Mouse (Mus musculus) adrenal gland (tissue): ENCODE results near the gene Igfbp2.

ENCODE experiments used
- intact Hi-C: fragments of 180-260 bp; cut with DNase I; formaldehyde crosslinking; loops from one replicate; pipeline ENCODE4 v1.15.1; 2025
- long read RNA-seq, 2 experiments: library from polyadenylated mRNA; unstranded; transcript quantifications; one replicate each; pipeline ENCODE4 v2.0.0; 2020; ENCODE audit warnings: borderline replicate concordance in 1 of 2; ENCODE audit not compliant: insufficient replicate concordance in 1 of 2

The Igfbp2 gene
- long read RNA-seq, experiment 1, partial matches to known transcripts: 0 of 2 reads
- long read RNA-seq, experiment 1, other reads (novel, unspliced or antisense): 0 of 2 reads
- long read RNA-seq, experiment 2, partial matches to known transcripts: 0 of 1 reads
- long read RNA-seq, experiment 2, other reads (novel, unspliced or antisense): 0 of 1 reads

GRCm38 (mm10) chr1:72823751-72824706, at the start of gene Igfbp2:
Igfbp2 (plus strand) TSS chr1:72824503.
- intact Hi-C loops: no loop called here

GRCm38 (mm10) chr1:72778789-72779188, 45.5 kb upstream of the Igfbp2 start:
- intact Hi-C loops: no loop called here

- intact Hi-C loops: no loop called here
Observed at GRCm38 (mm10) chr1:72780720-72781119, 43.6 kb upstream of the Igfbp2 start.

- intact Hi-C loops: no loop called here
Observed at GRCm38 (mm10) chr1:72783341-72783740, 41.0 kb upstream of the Igfbp2 start.

GRCm38 (mm10) chr1:72784018-72784417, 40.3 kb upstream of the Igfbp2 start:
- intact Hi-C loops: no loop called here

GRCm38 (mm10) chr1:72790670-72791069, 33.6 kb upstream of the Igfbp2 start:
- intact Hi-C loops: no loop called here

GRCm38 (mm10) chr1:72791743-72792142, 32.6 kb upstream of the Igfbp2 start:
- intact Hi-C loops: no loop called here

GRCm38 (mm10) chr1:72792262-72792661, 32.0 kb upstream of the Igfbp2 start:
- intact Hi-C loops: no loop called here

GRCm38 (mm10) chr1:72793230-72793629, 31.1 kb upstream of the Igfbp2 start:
- intact Hi-C loops: no loop called here

- intact Hi-C loops: no loop called here
Observed at GRCm38 (mm10) chr1:72796128-72796527, 28.2 kb upstream of the Igfbp2 start.

- intact Hi-C loops: no loop called here
Observed at GRCm38 (mm10) chr1:72797102-72797665, 27.1 kb upstream of the Igfbp2 start.

- intact Hi-C loops: no loop called here
Observed at GRCm38 (mm10) chr1:72798441-72798840, 25.9 kb upstream of the Igfbp2 start.

GRCm38 (mm10) chr1:72804031-72804430, 20.3 kb upstream of the Igfbp2 start:
- intact Hi-C loops: no loop called here

GRCm38 (mm10) chr1:72805037-72805436, 19.3 kb upstream of the Igfbp2 start:
- intact Hi-C loops: no loop called here

GRCm38 (mm10) chr1:72805476-72806043, 18.7 kb upstream of the Igfbp2 start:
- intact Hi-C loops: no loop called here

GRCm38 (mm10) chr1:72806044-72806584, 18.2 kb upstream of the Igfbp2 start:
- intact Hi-C loops: no loop called here

GRCm38 (mm10) chr1:72809304-72809703, 15.0 kb upstream of the Igfbp2 start:
- intact Hi-C loops: no loop called here

GRCm38 (mm10) chr1:72809951-72810675, 14.2 kb upstream of the Igfbp2 start:
- intact Hi-C loops: no loop called here

- intact Hi-C loops: no loop called here
Observed at GRCm38 (mm10) chr1:72811061-72811460, 13.2 kb upstream of the Igfbp2 start.

GRCm38 (mm10) chr1:72813089-72813638, 11.1 kb upstream of the Igfbp2 start:
- intact Hi-C loops: no loop called here
